Mouse (Mus musculus) bone marrow macrophage, adult 2 months (primary cell): Measurements from ENCODE around the gene Srpk1. TPM values are rescaled to one million over a fixed set of nuclear protein-coding genes. Genes with fewer than 3 reads are reported as not detected.

ENCODE experiments used
- H3K27ac ChIP-seq: 2 replicates; pipeline ENCODE4 v1.5.1; 2012; ENCODE audit warnings: low read depth, low read length; ENCODE audit not compliant: insufficient read depth
- H3K4me1 ChIP-seq: 2 replicates; pipeline ENCODE4 v1.6.1; 2012; ENCODE audit warnings: low read length; ENCODE audit not compliant: control insufficient read depth, insufficient read depth
- H3K4me3 ChIP-seq: 2 replicates; pipeline ENCODE4 v1.5.1; 2012; ENCODE audit warnings: mild to moderate bottlenecking, low read length, moderate library complexity; ENCODE audit not compliant: insufficient read depth
- CTCF ChIP-seq: IDR thresholded peaks from 2 replicates; pipeline ENCODE4 v1.5.1; 2012; ENCODE audit warnings: low read depth, mild to moderate bottlenecking, low read length, moderate library complexity
- POLR2A ChIP-seq: IDR thresholded peaks from 2 replicates; pipeline ENCODE4 v1.6.1; 2012; ENCODE audit warnings: mild to moderate bottlenecking, low read depth, low read length, borderline replicate concordance
- polyA plus RNA-seq: library from polyadenylated mRNA; stranded (reverse); fragments of >200 nt; gene quantifications from 2 replicates; pipeline ENCODE4 v1.2.4, GENCODE M21; 2012; ENCODE audit not compliant: missing spikeins, insufficient read depth, insufficient read length

The Srpk1 gene
- polyA plus RNA-seq, 1 experiment: 74.6 TPM

DNA sequence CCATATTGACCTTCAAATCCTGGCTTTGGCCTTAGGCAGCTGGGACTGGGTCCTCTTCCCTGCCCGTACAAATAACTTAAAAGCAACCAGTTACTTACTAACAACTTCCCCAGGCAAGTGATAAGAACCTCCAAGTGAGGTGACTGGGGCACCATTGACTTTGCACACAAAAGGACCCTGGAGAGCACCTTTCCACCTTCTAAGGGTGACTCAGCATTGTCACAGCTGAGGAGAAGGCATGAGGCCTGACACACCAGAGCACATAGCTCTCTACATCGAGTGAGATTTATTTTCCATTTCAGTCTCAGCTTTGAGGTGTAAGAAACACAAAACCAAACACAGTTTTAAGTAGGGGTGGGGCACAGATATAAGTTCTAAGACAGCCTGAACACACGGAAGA is 31.9 kb downstream of the Srpk1 start:
- Histone ChIP-seq H3K4me3 (no peak overlapping the region), H3K4me1 (peaks cover 10% of the 10 kb centered on the region), H3K27ac (no peak overlapping the region)
- TF ChIP-seq CTCF (no peak), POLR2A (no peak)

DNA sequence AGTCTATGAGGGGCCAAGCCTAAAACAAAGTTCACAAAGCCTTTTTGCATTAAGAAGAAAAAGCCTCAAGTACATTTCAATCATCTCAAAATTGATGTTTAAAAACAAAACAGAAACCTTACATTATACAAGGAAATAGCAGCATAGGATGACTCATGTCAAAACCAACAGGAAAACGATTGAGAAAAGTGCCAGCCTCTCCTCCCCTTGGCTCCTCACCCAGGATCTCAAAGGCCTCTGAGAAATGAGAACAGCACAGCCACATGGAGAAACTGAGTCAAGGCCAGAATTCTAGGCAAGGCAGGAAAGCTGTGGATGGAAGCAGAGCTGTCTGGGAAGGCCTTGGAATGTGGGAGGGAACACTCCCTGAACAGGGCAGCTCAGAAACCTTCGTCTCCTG is 33.9 kb downstream of the Srpk1 start:
- no peak overlapping the region for H3K4me3 ChIP-seq
- TF ChIP-seq CTCF: no peak
- TF ChIP-seq POLR2A: no peak
- H3K27ac ChIP-seq: no peak overlapping the region
- H3K4me1 ChIP-seq: peaks cover 10% of the 10 kb centered on the region

DNA sequence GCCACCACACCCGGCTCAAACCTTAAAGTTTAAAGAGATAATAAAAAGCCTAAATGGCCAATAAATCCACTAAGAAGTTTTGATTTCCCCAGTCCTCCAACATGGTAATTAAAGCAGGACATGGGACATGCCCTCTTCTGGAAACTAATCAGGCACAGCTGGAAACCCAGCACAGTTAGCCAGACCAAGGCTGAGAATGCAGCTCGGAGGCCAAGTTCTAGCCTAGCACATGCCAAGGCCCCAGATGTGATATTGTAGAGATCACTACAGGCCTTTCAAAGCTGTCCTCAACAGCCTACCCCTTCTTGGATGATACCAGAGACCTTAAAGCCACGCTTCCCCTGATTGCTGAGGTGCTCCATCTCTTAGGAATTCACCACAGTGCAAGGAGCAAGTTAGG is 36.0 kb downstream of the Srpk1 start:
- TF ChIP-seq POLR2A (no peak), CTCF (no peak)

DNA sequence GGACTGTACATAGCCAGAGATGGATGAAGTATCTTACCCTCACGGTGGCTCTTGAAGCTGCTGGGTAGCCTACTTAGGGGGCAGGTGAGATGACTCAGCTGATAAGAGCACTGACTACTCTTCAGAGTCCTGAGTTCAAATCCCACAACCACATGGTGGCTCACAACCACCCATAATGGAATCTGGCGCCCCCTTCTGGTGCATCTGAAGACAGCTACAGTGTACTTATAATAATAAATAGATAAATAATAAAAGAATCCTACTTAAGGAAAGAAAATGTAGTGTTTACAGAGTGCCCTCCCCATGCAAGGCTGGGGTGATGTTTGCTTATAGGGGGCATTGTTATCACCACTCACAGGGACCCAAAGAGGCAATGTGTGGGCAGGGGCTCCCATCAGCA is 41.5 kb downstream of the Srpk1 start:
- no peak for TF ChIP-seq POLR2A
- no peak for TF ChIP-seq CTCF
- Histone ChIP-seq H3K4me3 (no peak overlapping the region), H3K27ac (no peak overlapping the region)

More for the DNA sequence above, 36.0 kb downstream of the Srpk1 start:
- peaks cover 10% of the 10 kb centered on the region for H3K4me1 ChIP-seq
- H3K27ac ChIP-seq: no peak overlapping the region
- H3K4me3 ChIP-seq: no peak overlapping the region

DNA sequence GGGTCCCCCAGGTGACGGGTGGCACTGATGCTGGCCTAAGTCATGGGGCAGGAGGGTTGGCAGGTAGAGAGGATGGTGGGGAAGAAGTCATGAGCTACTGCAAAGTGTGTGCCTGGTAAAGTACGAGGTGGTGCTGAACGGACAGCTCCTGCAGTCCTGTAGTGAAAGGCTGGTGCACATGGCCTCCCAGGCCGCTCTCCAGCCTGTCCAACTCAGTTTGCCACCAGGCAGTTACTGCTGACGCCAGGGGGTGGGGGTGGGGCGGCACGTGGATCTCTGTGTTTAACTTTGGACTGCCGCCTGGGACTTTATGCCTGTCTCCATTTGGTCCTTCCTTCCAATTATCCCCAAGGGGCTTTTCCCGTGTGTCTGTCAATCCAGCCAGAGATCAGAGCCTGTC is 42.1 kb downstream of the Srpk1 start:
- no peak for TF ChIP-seq POLR2A
- no peak for TF ChIP-seq CTCF
- Histone ChIP-seq H3K4me3 (no peak overlapping the region), H3K27ac (no peak overlapping the region)

More for the DNA sequence above, 41.5 kb downstream of the Srpk1 start:
- H3K4me1 ChIP-seq: no peaks in the 10 kb centered on the region

DNA sequence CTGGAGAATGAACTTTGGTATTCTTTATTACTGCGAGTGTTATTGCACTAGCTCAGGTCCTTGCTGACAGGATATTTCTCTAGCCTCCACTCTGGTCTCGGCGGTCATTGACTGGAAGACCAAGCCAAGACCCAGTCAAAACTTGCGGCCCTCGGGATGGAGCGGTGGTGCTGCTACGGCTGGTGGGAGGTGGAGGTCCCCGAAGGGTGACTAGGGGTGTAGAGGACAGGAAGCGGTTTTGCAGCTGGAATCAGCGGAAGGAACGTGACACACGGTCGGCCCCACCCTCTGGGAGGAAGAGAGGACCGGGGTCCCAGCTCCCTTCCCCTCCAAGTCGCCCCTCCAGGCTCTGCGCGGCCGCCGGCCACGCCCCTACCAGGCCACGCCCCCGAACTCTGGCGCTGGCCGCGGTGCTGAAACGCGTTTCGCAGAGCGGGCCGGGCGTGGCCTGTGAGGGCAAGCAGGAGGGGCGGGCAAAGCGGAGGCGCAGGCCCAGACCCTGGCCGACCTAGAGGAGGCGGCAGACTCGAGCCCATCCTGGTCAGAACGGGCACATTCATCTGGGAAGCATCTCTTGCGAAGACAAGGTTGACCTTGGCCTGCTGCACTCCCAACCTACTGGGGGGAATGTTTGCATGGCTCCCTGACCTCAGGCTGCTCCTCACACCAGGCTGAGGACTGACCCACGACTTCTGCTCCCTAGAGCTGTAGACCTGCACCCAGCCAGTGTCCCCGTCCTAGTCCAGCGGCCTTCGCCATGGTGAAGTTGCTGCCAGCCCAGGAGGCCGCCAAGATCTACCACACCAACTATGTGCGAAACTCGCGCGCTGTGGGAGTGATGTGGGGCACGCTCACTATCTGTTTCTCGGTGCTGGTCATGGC is 47.0 kb downstream of the Srpk1 start, which contains the start of gene Lhfpl5:
Lhfpl5 (plus strand) TSS at position 398 of the 882 bp plus-strand sequence.
- TF ChIP-seq CTCF: no peak
- no peak for TF ChIP-seq POLR2A
- Histone ChIP-seq H3K4me3 (no peak within 1 kb of the TSS), H3K27ac (no peak within 1 kb of the TSS), H3K4me1 (no peaks in the 10 kb centered on the region)

More for the DNA sequence above, 42.1 kb downstream of the Srpk1 start:
- no peaks in the 10 kb centered on the region for H3K4me1 ChIP-seq

DNA sequence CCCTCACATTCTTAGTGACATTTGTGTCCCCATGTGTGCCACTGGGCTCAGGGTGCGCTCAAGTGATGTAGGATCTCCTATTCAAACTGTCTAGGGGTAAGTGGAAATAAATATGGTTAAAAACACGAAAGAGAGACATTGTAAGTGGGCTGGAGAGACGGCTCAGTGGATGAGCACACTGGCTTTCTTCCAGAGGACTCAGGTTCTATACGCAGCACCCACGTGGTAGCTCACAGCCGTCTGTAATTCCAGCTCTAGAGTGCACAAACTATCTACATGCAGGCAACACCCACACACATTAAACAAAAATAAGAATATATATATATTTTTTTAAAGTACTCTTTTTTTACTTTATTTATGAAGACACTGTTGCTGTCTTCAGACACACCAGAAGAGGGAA is 49.6 kb downstream of the Srpk1 start:
- Histone ChIP-seq H3K4me1 (no peaks in the 10 kb centered on the region), H3K4me3 (no peak overlapping the region), H3K27ac (no peak overlapping the region)
- TF ChIP-seq POLR2A (no peak), CTCF (no peak)

DNA sequence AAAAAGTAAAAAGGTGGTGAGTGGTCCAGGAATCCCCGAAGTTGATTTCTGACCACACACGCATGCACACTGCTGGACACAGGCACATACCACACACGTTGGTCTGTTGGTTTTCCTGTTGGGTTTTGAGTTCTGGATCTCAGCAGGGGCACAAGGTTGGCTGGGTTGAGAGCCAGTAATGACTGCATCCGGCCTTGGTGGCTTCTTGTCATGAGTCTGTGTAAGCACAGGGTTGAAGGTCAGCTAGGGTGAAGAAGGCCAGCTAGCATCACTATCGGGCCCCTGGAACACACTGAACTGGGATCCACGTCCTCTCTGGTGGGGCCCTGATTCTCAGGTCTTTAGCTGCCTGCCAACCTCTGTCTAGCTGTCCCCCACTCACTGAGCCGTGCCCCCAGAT is 50.0 kb downstream of the Srpk1 start:
- TF ChIP-seq POLR2A (no peak), CTCF (no peak)
- no peaks in the 10 kb centered on the region for H3K4me1 ChIP-seq

DNA sequence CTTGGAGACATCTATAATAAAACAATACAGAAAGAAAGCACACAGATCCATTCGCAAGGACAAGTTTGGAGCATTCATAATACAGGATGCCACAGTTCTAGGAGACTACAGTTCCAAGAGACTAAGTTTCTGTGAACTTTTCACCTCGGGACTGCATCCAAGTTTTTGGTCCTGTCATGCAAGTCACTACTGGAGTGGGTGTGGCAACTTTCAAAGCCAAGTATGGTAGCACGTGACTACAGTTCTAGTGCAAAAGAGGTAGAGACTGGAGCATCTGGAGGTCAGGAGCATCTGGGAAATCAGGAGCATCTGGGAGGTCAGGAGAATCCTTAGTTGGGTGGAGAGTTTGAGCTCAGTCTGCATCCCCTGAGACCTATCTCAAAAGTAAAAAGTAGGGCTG is 50.6 kb downstream of the Srpk1 start:
- H3K4me1 ChIP-seq: no peaks in the 10 kb centered on the region
- no peak for TF ChIP-seq CTCF
- TF ChIP-seq POLR2A: no peak

More for the DNA sequence above, 50.0 kb downstream of the Srpk1 start:
- Histone ChIP-seq H3K4me3 (no peak overlapping the region), H3K27ac (no peak overlapping the region)

DNA sequence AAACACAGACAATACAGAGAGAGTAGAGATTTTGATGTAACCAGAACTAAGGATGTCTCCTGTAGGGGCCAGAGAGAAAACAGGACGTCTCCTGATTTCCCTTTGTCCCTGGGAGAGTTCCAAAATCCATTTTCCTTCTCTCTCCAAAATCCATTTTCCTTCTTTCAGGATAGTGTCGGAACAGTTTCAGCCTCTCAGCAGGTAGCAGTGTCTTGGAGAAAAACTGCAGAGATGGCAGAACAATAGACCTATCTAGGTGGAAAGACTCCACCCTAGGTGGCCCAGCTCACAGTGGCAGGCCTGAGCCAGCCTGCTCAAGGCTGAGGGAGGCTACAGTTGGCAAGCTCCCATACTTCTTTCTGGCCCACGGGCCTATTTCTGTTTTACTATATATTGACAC is 55.0 kb downstream of the Srpk1 start:
- TF ChIP-seq POLR2A (no peak), CTCF (no peak)
- Histone ChIP-seq H3K4me1 (no peaks in the 10 kb centered on the region), H3K4me3 (no peak overlapping the region), H3K27ac (no peak overlapping the region)

More for the DNA sequence above, 50.6 kb downstream of the Srpk1 start:
- no peak overlapping the region for H3K27ac ChIP-seq
- no peak overlapping the region for H3K4me3 ChIP-seq

DNA sequence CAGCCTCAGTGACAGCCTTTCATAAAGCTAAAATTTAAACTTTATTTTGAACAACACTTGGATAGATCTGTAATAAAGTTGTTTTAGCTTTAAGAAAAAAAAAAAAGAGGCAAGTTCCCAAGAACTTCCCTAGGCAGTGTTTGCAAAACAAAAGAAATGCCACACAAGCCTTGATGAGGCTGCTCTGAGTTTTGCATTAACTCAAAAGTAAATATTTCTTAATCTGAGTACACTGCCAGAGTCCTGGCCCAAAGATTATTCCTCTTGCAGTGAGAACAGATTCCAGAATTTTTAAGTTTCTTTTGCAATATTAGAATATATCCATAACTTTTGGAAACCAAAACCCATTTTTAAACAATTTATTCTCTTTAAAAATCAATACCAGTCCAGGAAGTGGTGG is 57.3 kb downstream of the Srpk1 start:
- TF ChIP-seq CTCF: no peak
- no peak for TF ChIP-seq POLR2A
- Histone ChIP-seq H3K4me1 (no peaks in the 10 kb centered on the region), H3K27ac (no peak overlapping the region), H3K4me3 (no peak overlapping the region)
